Mouse (Mus musculus) ES-Bruce4 (cell line): ENCODE measurements around the gene Cadm4.

Experiments used
- CTCF ChIP-seq: IDR thresholded peaks from one replicate; pipeline ENCODE4 v1.8.1; 2011; ENCODE audit warnings: low read depth, low read length
- EP300 ChIP-seq: IDR thresholded peaks from 2 replicates; pipeline ENCODE4 v1.6.1; 2011; ENCODE audit warnings: low read depth, low read length; ENCODE audit not compliant: insufficient read depth
- POLR2A ChIP-seq: IDR thresholded peaks from one replicate; pipeline ENCODE4 v1.8.1; 2011; ENCODE audit warnings: low read length; ENCODE audit not compliant: insufficient read depth

DNA sequence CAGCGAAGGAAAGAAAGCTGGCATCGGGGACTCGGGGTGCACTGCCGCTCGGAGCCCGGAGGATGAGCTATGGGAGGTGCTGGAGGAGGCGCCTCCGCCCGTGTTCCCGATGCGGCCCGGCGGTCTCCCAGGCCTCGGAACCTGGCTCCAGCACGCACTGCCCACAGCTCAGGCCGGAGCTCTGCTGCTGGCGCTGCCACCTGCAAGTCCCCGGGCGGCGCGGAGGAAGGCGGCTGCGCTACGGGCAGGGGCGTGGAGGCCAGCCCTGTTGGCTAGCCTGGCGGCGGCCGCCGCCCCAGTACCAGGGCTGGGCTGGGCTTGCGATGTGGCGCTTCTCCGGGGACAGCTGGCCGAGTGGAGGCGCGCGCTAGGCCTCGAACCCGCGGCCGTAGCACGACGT, 52.0 kb downstream of the Cadm4 start:
- TF ChIP-seq POLR2A (no peak), CTCF (no peak), EP300 (no peak)
